Mouse (Mus musculus): Measurements from ENCODE around the gene Tatdn3.

- TF ChIP-seq CTCF (IDR thresholded peaks at IDR 0.05; ENCODE audit: borderline replicate concordance, control insufficient read depth, extremely low read depth, insufficient read depth, low read length, poor library complexity) (no peak), POLR2A (IDR thresholded peaks at IDR 0.05; ENCODE audit: control insufficient read depth, extremely low read depth, insufficient read depth, low read length, poor library complexity) (no peak)
Observed at GRCm38 (mm10) chr1:191099772-191100291, 37.1 kb upstream of the Tatdn3 start.

Measured in thymus, adult 2 months (tissue).